Mouse (Mus musculus) effector memory CD4-positive, alpha-beta T cell, adult 7 months (primary cell): ENCODE results near the gene Dcdc2b. TPM values are rescaled to one million over a fixed set of nuclear protein-coding genes. Genes with fewer than 3 reads are reported as not detected.

ENCODE experiments used
- polyA plus RNA-seq: library from polyadenylated mRNA; unstranded; fragments of 100-300 nt; shearing (Covaris generic); gene quantifications from one replicate; pipeline ENCODE4 v1.2.1, GENCODE M21; 2017

Gene Dcdc2b
- polyA plus RNA-seq = 1.2 TPM

GRCm38 (mm10) chr4:129614093-129614492 is at the start of gene Dcdc2b:
Dcdc2b (minus strand) TSS chr4:129614257.

GRCm38 (mm10) chr4:129640638-129641467 is 26.8 kb upstream of the Dcdc2b start, which contains the start of gene Txlna:
Txlna (minus strand) TSS chr4:129641065.

GRCm38 (mm10) chr4:129623681-129624091 is 9.6 kb upstream of the Dcdc2b start, which contains the start of gene Ccdc28b:
Ccdc28b (minus strand) TSS chr4:129623947.

GRCm38 (mm10) chr4:129618786-129619691 is 5.0 kb upstream of the Dcdc2b start, which contains the start of gene Iqcc:
Iqcc (minus strand) TSS chr4:129619099.

GRCm38 (mm10) chr4:129600233-129601158 is 13.6 kb downstream of the Dcdc2b start, which contains the start of the genes Eif3i and Tmem234:
Eif3i (minus strand) TSS chr4:129600648.
Tmem234 (plus strand) TSS chr4:129600668.

GRCm38 (mm10) chr4:129578466-129578865 is 35.6 kb downstream of the Dcdc2b start, which contains the start of gene Fam167b:
Fam167b (minus strand) TSS chr4:129578549.

GRCm38 (mm10) chr4:129573430-129573829 is 40.6 kb downstream of the Dcdc2b start, which contains the start of gene Lck:
Lck (minus strand) TSS chr4:129573641.

Other genes with a start within 250 kb of the Dcdc2b start
- 4.0 TPM for gene Zbtb8a, start 236.1 kb downstream of the Dcdc2b start, polyA plus RNA-seq
- gene Zbtb8b, start 173.4 kb downstream of the Dcdc2b start, polyA plus RNA-seq = not detected
- gene Bsdc1, start 152.7 kb downstream of the Dcdc2b start, polyA plus RNA-seq = 83.6 TPM
- gene Tssk3, start 123.2 kb downstream of the Dcdc2b start, polyA plus RNA-seq = not detected
- not detected for gene Fam229a, start 123.1 kb downstream of the Dcdc2b start, polyA plus RNA-seq
- 39.8 TPM for gene Marcksl1, start 100.7 kb downstream of the Dcdc2b start, polyA plus RNA-seq
- gene Hdac1, start 71.5 kb downstream of the Dcdc2b start, polyA plus RNA-seq = 159 TPM
- gene Lck, start 40.6 kb downstream of the Dcdc2b start, polyA plus RNA-seq = 1,404 TPM
- gene Fam167b, start 35.7 kb downstream of the Dcdc2b start, polyA plus RNA-seq = not detected
- 188 TPM for gene Eif3i, start 13.6 kb downstream of the Dcdc2b start, polyA plus RNA-seq
- 158 TPM for gene Tmem234, start 13.6 kb downstream of the Dcdc2b start, polyA plus RNA-seq
- 22.2 TPM for gene Iqcc, start 4.8 kb upstream of the Dcdc2b start, polyA plus RNA-seq
- gene Ccdc28b, start 9.7 kb upstream of the Dcdc2b start, polyA plus RNA-seq = 15.7 TPM
- 70.1 TPM for gene Txlna, start 26.8 kb upstream of the Dcdc2b start, polyA plus RNA-seq
- 24.0 TPM for gene Kpna6, start 58.5 kb upstream of the Dcdc2b start, polyA plus RNA-seq
- 12.6 TPM for gene Tmem39b, start 82.6 kb upstream of the Dcdc2b start, polyA plus RNA-seq
- gene Khdrbs1, start 128.0 kb upstream of the Dcdc2b start, polyA plus RNA-seq = 152 TPM
- 770 TPM for gene Ptp4a2, start 197.0 kb upstream of the Dcdc2b start, polyA plus RNA-seq